Mouse (Mus musculus): ENCODE data around the gene Prkg1. TPM values are rescaled to one million over a fixed set of nuclear protein-coding genes. Genes with fewer than 3 reads are reported as not detected.
"Not testable (repeated sequence)": the region's sequence is repeated elsewhere in the genome, so short reads cannot be mapped to it uniquely, and the experiment has no call there.

Prkg1 gene
- polyA plus RNA-seq, 1 experiment from 2014 or later, result 2.2 TPM

- Histone ChIP-seq H3K4me3 (ENCODE audit: low read depth, low read length) (no peak overlapping the region), H3K9ac (ENCODE audit: low read depth, low read length) (no peak overlapping the region), H3K4me1 (replicated peaks; ENCODE audit: control insufficient read depth, insufficient read depth, low read length) (no peaks in the 10 kb centered on the region), H3K27me3 (replicated peaks; ENCODE audit: control insufficient read depth, insufficient read depth, low read length) (no peaks in the 10 kb centered on the region), H3K9me3 (ENCODE audit: control insufficient read depth, low read length) (no peaks in the 10 kb centered on the region), H3K36me3 (ENCODE audit: control insufficient read depth, insufficient read depth, low read length) (no peaks in the 10 kb centered on the region), H3K27ac (ENCODE audit: low read depth, low read length) (no peak overlapping the region), H3K4me2 (no peak overlapping the region)
- 64% methylated on average over 3 of the region's 3 CpGs for WGBS
- ATAC-seq (replicated peaks; ENCODE audit: low FRiP score) (no peak), DNase-seq (ENCODE audit: low spot score) (no peak)
These were observed 403.7 kb downstream of the Prkg1 start for GRCm38 (mm10) chr19:31361161-31361560.

GRCm38 (mm10) chr19:31354959-31355358, 409.9 kb downstream of the Prkg1 start:
- no peak for ATAC-seq (replicated peaks; ENCODE audit: low FRiP score)

GRCm38 (mm10) chr19:31352784-31353183, 412.0 kb downstream of the Prkg1 start:
- H3K36me3 ChIP-seq (ENCODE audit: control insufficient read depth, insufficient read depth, low read length); H3K27ac ChIP-seq (ENCODE audit: low read depth, low read length); ATAC-seq (replicated peaks; ENCODE audit: low FRiP score); H3K27me3 ChIP-seq (replicated peaks; ENCODE audit: control insufficient read depth, insufficient read depth, low read length); H3K4me3 ChIP-seq (ENCODE audit: low read depth, low read length); H3K4me1 ChIP-seq (replicated peaks; ENCODE audit: control insufficient read depth, insufficient read depth, low read length); H3K4me2 ChIP-seq; H3K9ac ChIP-seq (ENCODE audit: low read depth, low read length); DNase-seq (ENCODE audit: low spot score); H3K9me3 ChIP-seq (ENCODE audit: control insufficient read depth, low read length): not testable (repeated sequence)

More at GRCm38 (mm10) chr19:31354959-31355358, 409.9 kb downstream of the Prkg1 start:
- Histone ChIP-seq H3K4me2 (no peak overlapping the region), H3K9ac (ENCODE audit: low read depth, low read length) (no peak overlapping the region), H3K27ac (ENCODE audit: low read depth, low read length) (no peak overlapping the region), H3K4me3 (ENCODE audit: low read depth, low read length) (no peak overlapping the region), H3K36me3 (ENCODE audit: control insufficient read depth, insufficient read depth, low read length) (no peaks in the 10 kb centered on the region), H3K27me3 (replicated peaks; ENCODE audit: control insufficient read depth, insufficient read depth, low read length) (no peaks in the 10 kb centered on the region), H3K4me1 (replicated peaks; ENCODE audit: control insufficient read depth, insufficient read depth, low read length) (no peaks in the 10 kb centered on the region), H3K9me3 (ENCODE audit: control insufficient read depth, low read length) (no peaks in the 10 kb centered on the region)
- 64% methylated on average over 1 of the region's 1 CpGs for WGBS
- DNase-seq (ENCODE audit: low spot score), result no peak

GRCm38 (mm10) chr19:31351796-31352195, 413.0 kb downstream of the Prkg1 start:
- no peak overlapping the region for H3K27ac ChIP-seq (ENCODE audit: low read depth, low read length)
- DNase-seq (ENCODE audit: low spot score) (no peak), ATAC-seq (replicated peaks; ENCODE audit: low FRiP score) (no peak)
- no peak overlapping the region for H3K4me3 ChIP-seq (ENCODE audit: low read depth, low read length)
- no peak overlapping the region for H3K9ac ChIP-seq (ENCODE audit: low read depth, low read length)
- H3K27me3 ChIP-seq (replicated peaks; ENCODE audit: control insufficient read depth, insufficient read depth, low read length), result no peaks in the 10 kb centered on the region
- H3K4me2 ChIP-seq, result no peak overlapping the region
- H3K9me3 ChIP-seq (ENCODE audit: control insufficient read depth, low read length), result no peaks in the 10 kb centered on the region
- no peaks in the 10 kb centered on the region for H3K4me1 ChIP-seq (replicated peaks; ENCODE audit: control insufficient read depth, insufficient read depth, low read length)
- WGBS, result 68% methylated on average over 3 of the region's 3 CpGs
- no peaks in the 10 kb centered on the region for H3K36me3 ChIP-seq (ENCODE audit: control insufficient read depth, insufficient read depth, low read length)

GRCm38 (mm10) chr19:31342150-31342549, 422.7 kb downstream of the Prkg1 start:
- DNase-seq (ENCODE audit: low spot score), result no peak

GRCm38 (mm10) chr19:31340898-31341297, 423.9 kb downstream of the Prkg1 start:
- H3K27ac ChIP-seq (ENCODE audit: low read depth, low read length), result no peak overlapping the region
- no peaks in the 10 kb centered on the region for H3K36me3 ChIP-seq (ENCODE audit: control insufficient read depth, insufficient read depth, low read length)
- 71% methylated on average over 1 of the region's 1 CpGs for WGBS
- H3K9me3 ChIP-seq (ENCODE audit: control insufficient read depth, low read length), result no peaks in the 10 kb centered on the region
- ATAC-seq (replicated peaks; ENCODE audit: low FRiP score), result no peak
- no peak for DNase-seq (ENCODE audit: low spot score)
- H3K4me2 ChIP-seq, result no peak overlapping the region
- H3K27me3 ChIP-seq (replicated peaks; ENCODE audit: control insufficient read depth, insufficient read depth, low read length), result no peaks in the 10 kb centered on the region
- no peak overlapping the region for H3K4me3 ChIP-seq (ENCODE audit: low read depth, low read length)
- 0 out of 2 replicates have a peak, but pooled peaks cover 3% of the 10 kb centered on the region for H3K4me1 ChIP-seq (replicated peaks; ENCODE audit: control insufficient read depth, insufficient read depth, low read length)
- no peak overlapping the region for H3K9ac ChIP-seq (ENCODE audit: low read depth, low read length)

More at GRCm38 (mm10) chr19:31342150-31342549, 422.7 kb downstream of the Prkg1 start:
- Histone ChIP-seq H3K4me2 (no peak overlapping the region), H3K4me3 (ENCODE audit: low read depth, low read length) (no peak overlapping the region), H3K27me3 (replicated peaks; ENCODE audit: control insufficient read depth, insufficient read depth, low read length) (no peaks in the 10 kb centered on the region), H3K4me1 (replicated peaks; ENCODE audit: control insufficient read depth, insufficient read depth, low read length) (no peaks in the 10 kb centered on the region), H3K36me3 (ENCODE audit: control insufficient read depth, insufficient read depth, low read length) (no peaks in the 10 kb centered on the region), H3K9ac (ENCODE audit: low read depth, low read length) (no peak overlapping the region), H3K9me3 (ENCODE audit: control insufficient read depth, low read length) (no peaks in the 10 kb centered on the region), H3K27ac (ENCODE audit: low read depth, low read length) (no peak overlapping the region)
- ATAC-seq (replicated peaks; ENCODE audit: low FRiP score), result no peak; the same call in 1 of the 2 replicates
- 29% methylated on average over 4 of the region's 4 CpGs for WGBS

- H3K9ac ChIP-seq (ENCODE audit: low read depth, low read length), result no peak overlapping the region
- no peak overlapping the region for H3K4me3 ChIP-seq (ENCODE audit: low read depth, low read length)
- no peaks in the 10 kb centered on the region for H3K27me3 ChIP-seq (replicated peaks; ENCODE audit: control insufficient read depth, insufficient read depth, low read length)
- H3K27ac ChIP-seq (ENCODE audit: low read depth, low read length), result no peak overlapping the region
- H3K4me1 ChIP-seq (replicated peaks; ENCODE audit: control insufficient read depth, insufficient read depth, low read length), result 0 out of 2 replicates have a peak, but pooled peaks cover 3% of the 10 kb centered on the region
- DNase-seq (ENCODE audit: low spot score) (no peak), ATAC-seq (replicated peaks; ENCODE audit: low FRiP score) (no peak)
- no peaks in the 10 kb centered on the region for H3K9me3 ChIP-seq (ENCODE audit: control insufficient read depth, low read length)
- 77% methylated on average over 5 of the region's 5 CpGs for WGBS
- no peak overlapping the region for H3K4me2 ChIP-seq
- H3K36me3 ChIP-seq (ENCODE audit: control insufficient read depth, insufficient read depth, low read length), result no peaks in the 10 kb centered on the region
These were observed 426.3 kb downstream of the Prkg1 start for GRCm38 (mm10) chr19:31338355-31339101.

GRCm38 (mm10) chr19:31337863-31338217, 427.0 kb downstream of the Prkg1 start:
- 0 out of 2 replicates have a peak, but pooled peaks cover 3% of the 10 kb centered on the region for H3K4me1 ChIP-seq (replicated peaks; ENCODE audit: control insufficient read depth, insufficient read depth, low read length)

More at GRCm38 (mm10) chr19:31337863-31338217, 427.0 kb downstream of the Prkg1 start:
- H3K36me3 ChIP-seq (ENCODE audit: control insufficient read depth, insufficient read depth, low read length), result no peaks in the 10 kb centered on the region
- DNase-seq (ENCODE audit: low spot score) (no peak), ATAC-seq (replicated peaks; ENCODE audit: low FRiP score) (no peak)
- no peaks in the 10 kb centered on the region for H3K9me3 ChIP-seq (ENCODE audit: control insufficient read depth, low read length)
- WGBS, result 43% methylated on average over 6 of the region's 6 CpGs
- H3K27me3 ChIP-seq (replicated peaks; ENCODE audit: control insufficient read depth, insufficient read depth, low read length), result no peaks in the 10 kb centered on the region
- H3K9ac ChIP-seq (ENCODE audit: low read depth, low read length), result no peak overlapping the region
- no peak overlapping the region for H3K27ac ChIP-seq (ENCODE audit: low read depth, low read length)
- no peak overlapping the region for H3K4me3 ChIP-seq (ENCODE audit: low read depth, low read length)
- no peak overlapping the region for H3K4me2 ChIP-seq

Data from liver, embryonic 11.5 days (tissue).